Mouse (Mus musculus): ENCODE results near the gene Vmn1r176.
"Not testable (repeated sequence)": the region's sequence is repeated elsewhere in the genome, so short reads cannot be mapped to it uniquely, and the experiment has no call there.

GRCm38 (mm10) chr7:23876918-23877317 is 39.7 kb upstream of the Vmn1r176 start:
- not testable (repeated sequence) for TF ChIP-seq CTCF, POLR2A (IDR thresholded peaks at IDR 0.05; ENCODE audit: extremely low read depth, insufficient read depth, low read length)

Measured in cortical plate, adult 2 months (tissue).